ENCODE assay signal across 8 mouse cellular contexts in the genomic region with DNA sequence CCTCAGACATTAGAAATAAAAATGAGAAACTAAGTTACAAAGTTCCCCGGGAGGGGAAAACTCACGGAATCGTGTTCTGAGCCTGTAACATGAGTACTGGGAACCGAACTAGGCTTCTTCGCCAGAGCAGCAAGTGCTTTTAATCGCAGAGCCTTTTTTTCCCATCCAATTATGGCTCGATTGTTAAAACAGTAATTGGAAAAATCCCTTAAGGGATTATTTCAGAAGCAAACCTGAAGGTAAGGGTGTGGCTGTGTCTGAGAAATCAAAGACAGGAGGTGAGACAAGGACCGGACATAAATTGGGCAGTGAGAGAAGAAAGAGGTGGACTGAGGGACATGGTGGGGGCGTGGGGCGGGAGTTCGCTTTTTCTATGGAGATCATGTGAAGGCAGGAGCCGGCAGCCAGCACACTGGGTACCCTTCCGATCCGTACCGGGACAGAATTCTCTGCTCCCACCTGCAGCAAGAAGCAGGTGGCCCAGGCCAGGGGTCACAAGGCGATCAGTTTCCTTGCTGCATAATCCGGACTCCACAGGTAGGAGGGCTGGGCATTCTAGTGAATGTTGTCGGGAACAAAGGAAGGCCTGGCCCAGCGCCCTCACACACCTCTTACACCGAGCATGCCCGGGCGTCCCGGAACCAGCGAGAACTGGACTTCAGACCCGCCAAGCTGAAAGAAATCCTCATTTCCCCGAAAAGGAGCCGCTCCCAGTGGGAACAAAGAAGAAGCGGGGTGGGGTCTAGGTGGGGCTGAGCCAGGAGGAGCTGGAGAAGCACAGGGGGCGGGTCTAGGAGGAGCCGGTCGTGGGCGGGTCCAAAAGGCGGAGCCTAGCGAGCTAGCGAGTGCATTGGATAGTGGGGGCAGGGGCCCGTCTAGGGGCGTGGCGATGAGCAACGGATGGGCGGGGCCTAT. TPM values are rescaled to one million over a fixed set of nuclear protein-coding genes. Genes with fewer than 3 reads are reported as not detected.
DNase-seq lines count a peak whose midpoint lies in the region; ATAC-seq and TF ChIP-seq lines count a peak whose summit lies in the region.

No protein-coding gene starts in this region.

- ATAC-seq in Patski = peak; percentile 85
- peak; percentile 99 for ATAC-seq in hindbrain, embryonic 12.5 days (ENCODE audit: low FRiP score)
- peak; percentile 99 for ATAC-seq in lung, postnatal 0 days

- DNase-seq in Patski (ENCODE audit: low read depth, low spot score) = peak; percentile 42
- peak; percentile 99 to 100 for DNase-seq in cerebellum, postnatal 10 days
- peak; percentile 88 to 92 for DNase-seq in frontal cortex, postnatal 10 days (ENCODE audit: low spot score in 2 of 2)
- DNase-seq in layer of hippocampus, postnatal 10 days (ENCODE audit: low spot score in 2 of 2) = peak; percentile 89 to 93
- DNase-seq in lung, postnatal 0 days (ENCODE audit: low spot score) = peak; percentile 96
- peak; percentile 80 for DNase-seq in ovary, postnatal 10 days (ENCODE audit: low spot score)
- DNase-seq in thymus, postnatal 0 days (ENCODE audit: low spot score) = peak; percentile 91

- no peaks in the 10 kb centered on the region for H3K36me3 ChIP-seq in hindbrain, embryonic 12.5 days
- no peaks in the 10 kb centered on the region for H3K36me3 ChIP-seq in lung, postnatal 0 days (ENCODE audit: insufficient read depth, low read length)

- WGBS in hindbrain, embryonic 12.5 days = 3% methylated on average over 40 of the region's 40 CpGs
- 2% methylated on average over 40 of the region's 40 CpGs for WGBS in lung, postnatal 0 days

- H3K9ac ChIP-seq in hindbrain, embryonic 12.5 days = peak overlapping the region; percentile 73
- peak overlapping the region; percentile 55 for H3K9ac ChIP-seq in lung, postnatal 0 days (replicated peaks; ENCODE audit: low read depth)

- TF ChIP-seq CTCF in Patski (IDR thresholded peaks at IDR 0.05) = no peak
- TF ChIP-seq CTCF in lung, postnatal 0 days (IDR thresholded peaks at IDR 0.05) = no peak

- TF ChIP-seq EP300 in lung, postnatal 0 days (IDR thresholded peaks at IDR 0.05) = no peak

- H3K27ac ChIP-seq in hindbrain, embryonic 12.5 days = peak overlapping the region; percentile 77
- H3K27ac ChIP-seq in lung, postnatal 0 days (ENCODE audit: low read length) = peak overlapping the region; percentile 55

- no peaks in the 10 kb centered on the region for H3K27me3 ChIP-seq in Patski
- H3K27me3 ChIP-seq in hindbrain, embryonic 12.5 days = no peaks in the 10 kb centered on the region
- no peaks in the 10 kb centered on the region for H3K27me3 ChIP-seq in lung, postnatal 0 days (replicated peaks; ENCODE audit: insufficient read depth, low read length)

- POLR2A ChIA-PET in Patski (lab: Charles Lee) = no interaction called here

- peak overlapping the region; percentile 50 for H3K4me3 ChIP-seq in hindbrain, embryonic 12.5 days
- H3K4me3 ChIP-seq in lung, postnatal 0 days (ENCODE audit: low read depth, low read length) = peak overlapping the region; percentile 64

- H3K4me2 ChIP-seq in hindbrain, embryonic 12.5 days (replicated peaks) = peak overlapping the region; percentile 70
- H3K4me2 ChIP-seq in lung, postnatal 0 days (replicated peaks; ENCODE audit: low read depth, low read length) = peak overlapping the region; percentile 88

- in situ Hi-C loops in Patski (cut with MboI; ENCODE audit: low pct_unique_long_range_greater_than_20kb) = no loop called here

- H3K4me1 ChIP-seq in hindbrain, embryonic 12.5 days = peaks cover 7% of the 10 kb centered on the region
- H3K4me1 ChIP-seq in lung, postnatal 0 days (ENCODE audit: insufficient read depth, low read depth, low read length) = no peaks in the 10 kb centered on the region

- H3K9me3 ChIP-seq in hindbrain, embryonic 12.5 days (replicated peaks) = no peaks in the 10 kb centered on the region
- H3K9me3 ChIP-seq in lung, postnatal 0 days (ENCODE audit: low read length) = no peaks in the 10 kb centered on the region

- CTCF ChIA-PET in Patski (lab: Charles Lee) = interaction anchor here (2.4 kb wide), 1 partner anchor 12 kb away, joined by 7 read pairs; no protein-coding TSS in a partner anchor

RNA-seq across cellular contexts. Expression of gene Nkain1, which starts 54.1 kb away (rescaled TPM):
- 8.1 TPM for polyA plus RNA-seq in Patski (2021)
- 13.9 and 16.2 TPM in 2 replicates for polyA plus RNA-seq in hindbrain, embryonic 12.5 days (2016; fragmentation: Nextera tagmentation; extraction: Ambion mirVana)
- 10 to 100 TPM; 64.8 to 68.8 TPM for total RNA-seq in layer of hippocampus, postnatal 10 days (2021)
- polyA plus RNA-seq in lung, postnatal 0 days (2015; fragmentation: Nextera tagmentation; extraction: Ambion mirVana) = 0.13 and 0.33 TPM in 2 replicates
- 0.17 TPM in 1 of 2 replicates, not detected in the other for polyA plus RNA-seq in thymus, postnatal 0 days (2015; fragmentation: Nextera tagmentation; extraction: Ambion mirVana)

Comparison
In these comparisons a context has a peak if more than half of its experiments do, and no peak if none do; other contexts are left out.
1. Peak in every context shown above with its lines: DNase-seq, ATAC-seq, H3K4me3 ChIP-seq and H3K27ac ChIP-seq.
2. DNase-seq: peak in every context shown above with its lines; median percentile 100 in cerebellum, postnatal 10 days; 96 in lung, postnatal 0 days; 91 in layer of hippocampus, postnatal 10 days; 91 in thymus, postnatal 0 days; 90 in frontal cortex, postnatal 10 days; 80 in ovary, postnatal 10 days; 42 in Patski.